Mouse (Mus musculus) heart, postnatal 25 days (tissue): ENCODE results near the gene Cd28. TPM values are rescaled to one million over a fixed set of nuclear protein-coding genes. Genes with fewer than 3 reads are reported as not detected.
"Not testable (repeated sequence)": the region's sequence is repeated elsewhere in the genome, so short reads cannot be mapped to it uniquely, and the experiment has no call there.

Experiments
- DNase-seq: peaks from one replicate; pipeline ENCODE4 v3.0.0; 2022; ENCODE audit warnings: low spot score
- intact Hi-C: fragments of 180-260 bp; cut with DNase I; formaldehyde crosslinking; loops from one replicate; pipeline ENCODE4 v1.15.1; 2025
- total RNA-seq, 2 experiments: library from RNA; stranded (reverse); gene quantifications; 2 replicates each; pipeline ENCODE4 v1.2.3; 2021

Cd28 gene
- total RNA-seq, 2 experiments from 2014 or later, result 8.7 to 10.2 TPM

DNA sequence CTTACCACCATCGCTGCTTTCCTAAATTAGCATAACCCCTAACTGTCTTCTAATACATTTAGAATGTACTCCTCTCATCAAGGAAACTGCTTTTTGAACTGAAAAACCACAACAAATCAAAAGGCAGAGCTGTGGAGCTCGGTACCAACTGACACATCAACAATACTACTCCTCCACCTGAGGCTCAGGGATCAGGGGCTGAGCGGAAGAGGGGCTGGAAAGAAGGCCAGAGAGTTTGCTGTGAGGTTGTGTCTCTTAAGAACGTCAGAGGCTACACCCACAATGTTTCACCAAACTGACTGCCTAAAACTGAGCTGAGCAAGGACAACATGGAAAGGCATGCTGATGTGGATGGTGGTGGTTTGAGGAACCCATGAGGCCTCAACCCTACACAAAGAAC lies 65.1 kb downstream of the Cd28 start:
- intact Hi-C loops, result no loop called here
- no peak for DNase-seq

GRCm38 (mm10) chr1:60793717-60794116 lies 77.1 kb downstream of the Cd28 start:
- intact Hi-C loops, result no loop called here
- DNase-seq, result no peak

GRCm38 (mm10) chr1:60795677-60796205 lies 79.1 kb downstream of the Cd28 start:
- intact Hi-C loops, result no loop called here
- DNase-seq, result no peak

DNA sequence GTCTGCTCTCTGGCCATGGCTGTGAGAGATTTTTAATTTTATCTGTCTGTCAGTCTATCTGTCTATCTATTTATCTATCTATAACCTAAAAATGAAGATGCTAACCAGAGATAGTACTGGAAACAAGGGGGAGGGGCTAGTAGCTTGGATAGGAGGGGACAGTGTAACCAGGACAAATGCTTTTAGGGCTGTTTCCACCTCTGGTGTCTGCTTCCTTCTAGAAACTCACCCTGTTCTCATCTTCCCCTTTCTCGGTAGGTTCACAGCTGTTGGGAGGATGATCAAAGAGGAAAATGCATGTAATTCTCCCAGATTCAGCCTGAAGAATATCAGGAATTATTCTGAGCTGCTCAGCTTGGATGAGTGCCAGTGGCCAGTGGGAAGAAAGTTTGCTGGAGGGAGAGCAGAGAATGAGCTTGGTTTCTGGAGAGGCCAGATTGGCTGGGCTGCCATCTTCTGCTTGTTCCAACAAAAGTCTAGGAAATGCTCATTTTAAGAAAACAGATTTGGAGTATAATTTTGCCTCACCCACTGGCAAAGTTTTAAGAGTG lies 83.3 kb downstream of the Cd28 start:
- intact Hi-C loops, result no loop called here
- DNase-seq, result no peak

DNA sequence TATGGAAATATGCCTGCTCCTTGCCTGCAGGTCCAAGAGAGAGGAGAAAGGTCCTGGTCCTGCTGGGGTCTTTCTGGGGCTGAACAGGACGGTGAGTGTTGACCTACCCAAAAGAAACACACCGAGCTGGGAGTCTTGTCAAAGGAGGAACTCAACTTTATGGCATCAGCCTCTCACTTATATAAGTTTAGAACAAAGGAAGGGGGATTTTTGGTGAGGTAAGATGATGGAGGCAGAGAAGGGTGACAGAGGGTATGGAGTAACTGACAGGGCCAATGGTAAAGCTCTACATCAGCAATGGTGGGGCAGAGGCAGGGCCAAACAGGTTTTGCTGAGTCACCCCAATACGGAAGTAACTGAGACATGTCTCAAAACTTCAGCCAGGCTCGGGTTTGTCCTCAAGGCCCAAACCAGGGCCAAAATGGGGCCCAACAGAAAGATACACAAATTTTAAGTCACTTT lies 84.6 kb downstream of the Cd28 start:
- no peak for DNase-seq
- intact Hi-C loops, result no loop called here

DNA sequence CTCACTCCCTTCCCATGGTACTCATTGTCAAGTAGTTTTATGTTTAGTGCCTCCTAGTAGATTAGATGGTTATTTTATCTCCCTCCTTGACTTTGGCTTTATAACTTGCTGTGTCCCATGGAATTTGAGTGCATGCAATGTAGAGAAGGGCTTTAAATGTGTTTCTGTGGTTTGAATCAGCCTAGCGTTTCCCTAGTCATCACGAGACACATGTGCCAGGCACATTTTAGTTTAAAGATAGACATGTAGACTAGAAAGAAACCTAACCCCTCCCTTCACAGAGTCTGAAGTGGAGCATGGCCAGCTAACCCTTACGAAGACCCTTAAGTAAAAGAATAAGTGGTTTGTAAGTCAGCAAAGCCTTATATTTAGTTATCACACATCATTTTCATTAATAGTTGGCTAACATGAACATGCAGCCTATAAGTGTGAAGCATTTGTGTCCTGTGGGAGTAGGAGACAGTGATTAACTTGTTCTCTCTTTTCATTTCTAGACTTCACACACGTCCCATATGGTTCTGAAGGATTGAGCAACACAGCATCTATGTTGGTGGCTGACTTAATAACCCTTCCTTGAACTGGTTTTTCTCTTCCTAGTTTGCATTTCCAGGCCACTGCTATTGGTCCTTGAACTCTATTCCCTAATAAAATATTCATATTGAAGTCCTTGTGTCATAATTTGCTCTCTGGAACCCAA lies 86.7 kb downstream of the Cd28 start:
- no peak for DNase-seq
- intact Hi-C loops, result no loop called here

DNA sequence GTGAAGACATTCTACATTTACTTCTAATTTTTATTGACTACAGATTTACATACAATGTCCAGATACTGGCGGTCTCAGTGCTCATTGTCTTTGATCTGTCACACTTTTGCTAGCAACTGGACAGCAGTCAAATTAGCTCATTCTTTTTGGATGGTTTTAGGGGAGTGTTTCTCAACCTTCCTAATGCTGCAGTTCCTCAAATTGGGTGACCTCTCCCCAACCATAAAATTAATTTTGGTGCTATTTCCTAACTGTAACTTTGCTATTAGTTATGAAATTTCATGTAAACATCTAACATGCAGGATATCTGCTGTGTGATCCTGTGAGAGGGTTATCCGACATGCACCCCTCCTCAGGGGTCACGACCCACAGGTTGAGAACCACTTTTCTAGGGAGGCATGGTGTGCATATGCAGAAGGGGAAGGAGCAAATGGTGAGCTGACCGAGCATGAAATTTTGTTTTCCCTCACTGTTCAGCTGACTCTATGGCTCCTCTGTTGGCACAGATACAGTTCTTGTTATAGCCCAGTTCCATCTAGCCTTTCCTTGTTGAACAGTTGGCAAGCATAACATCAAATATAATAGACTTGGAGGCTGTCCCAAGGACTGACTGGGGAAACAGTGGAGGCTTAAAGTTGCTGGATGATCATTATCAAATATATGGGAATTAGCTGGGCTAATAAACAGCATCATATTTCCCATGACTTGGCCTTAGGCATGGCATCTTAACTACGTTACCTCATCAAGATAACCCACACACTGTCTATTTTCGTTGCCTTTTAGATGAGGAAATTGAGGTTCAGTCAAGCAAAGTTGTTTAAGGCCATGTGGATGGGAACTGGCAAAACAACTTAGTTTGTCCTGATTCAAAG lies 87.5 kb downstream of the Cd28 start:
- DNase-seq, result no peak
- intact Hi-C loops, result no loop called here

- intact Hi-C loops, result no loop called here
Measured at GRCm38 (mm10) chr1:60805178-60805577, 88.6 kb downstream of the Cd28 start.

GRCm38 (mm10) chr1:60807748-60808147 lies 91.1 kb downstream of the Cd28 start:
- no peak for DNase-seq
- intact Hi-C loops, result no loop called here

More at GRCm38 (mm10) chr1:60805178-60805577, 88.6 kb downstream of the Cd28 start:
- DNase-seq, result no peak

DNA sequence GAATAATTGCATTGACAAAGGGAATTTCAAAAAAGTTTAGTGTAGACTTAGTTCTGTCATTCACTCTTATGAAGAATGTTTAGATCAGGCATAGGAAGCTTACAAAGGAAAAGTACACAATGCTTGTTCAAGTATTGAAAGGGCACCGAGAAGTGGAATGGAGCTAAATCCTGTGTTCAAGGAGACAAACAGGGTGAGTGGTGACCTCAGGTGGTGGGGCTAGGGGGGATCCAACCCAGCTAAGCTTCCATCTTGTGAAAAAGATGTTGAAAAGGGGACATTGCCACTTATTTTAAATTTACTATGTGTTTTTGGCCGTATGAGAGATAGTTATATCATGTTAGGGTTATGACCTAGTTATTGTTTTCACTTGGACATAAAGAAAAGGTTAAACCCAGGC lies 91.9 kb downstream of the Cd28 start:
- intact Hi-C loops, result no loop called here
- DNase-seq, result no peak

GRCm38 (mm10) chr1:60809166-60809565 lies 92.6 kb downstream of the Cd28 start:
- DNase-seq, result no peak
- intact Hi-C loops, result no loop called here

- no peak for DNase-seq
- intact Hi-C loops, result no loop called here
Measured at GRCm38 (mm10) chr1:60810821-60811220, 94.2 kb downstream of the Cd28 start.

GRCm38 (mm10) chr1:60811998-60812397 lies 95.4 kb downstream of the Cd28 start:
- no peak for DNase-seq
- intact Hi-C loops, result no loop called here

- intact Hi-C loops, result no loop called here
- DNase-seq, result no peak
Measured at GRCm38 (mm10) chr1:60813411-60813810, 96.8 kb downstream of the Cd28 start.

DNA sequence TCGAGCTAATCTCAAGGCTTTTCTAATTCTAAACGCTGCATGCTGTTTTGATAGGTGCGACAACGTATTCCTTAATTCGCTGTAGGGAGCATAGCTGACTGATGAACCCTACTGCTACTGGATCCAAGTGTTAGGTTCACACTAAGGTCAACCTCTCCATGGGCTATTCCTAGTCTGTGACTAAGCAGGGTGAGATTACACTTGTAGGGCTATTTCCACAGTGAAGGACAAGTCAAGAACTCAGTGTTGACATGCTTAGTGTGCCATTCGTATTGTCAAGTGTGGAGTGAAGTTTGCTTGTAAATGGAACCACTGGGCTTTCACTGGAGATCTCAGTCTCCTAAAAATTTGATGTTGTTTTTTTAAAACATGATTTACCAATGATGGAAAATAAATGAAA lies 99.3 kb downstream of the Cd28 start:
- DNase-seq, result no peak
- intact Hi-C loops, result loop anchor here (2.0 to 5.0 kb wide), 2 partner anchors 36 to 207 kb away; no protein-coding TSS in a partner anchor

DNA sequence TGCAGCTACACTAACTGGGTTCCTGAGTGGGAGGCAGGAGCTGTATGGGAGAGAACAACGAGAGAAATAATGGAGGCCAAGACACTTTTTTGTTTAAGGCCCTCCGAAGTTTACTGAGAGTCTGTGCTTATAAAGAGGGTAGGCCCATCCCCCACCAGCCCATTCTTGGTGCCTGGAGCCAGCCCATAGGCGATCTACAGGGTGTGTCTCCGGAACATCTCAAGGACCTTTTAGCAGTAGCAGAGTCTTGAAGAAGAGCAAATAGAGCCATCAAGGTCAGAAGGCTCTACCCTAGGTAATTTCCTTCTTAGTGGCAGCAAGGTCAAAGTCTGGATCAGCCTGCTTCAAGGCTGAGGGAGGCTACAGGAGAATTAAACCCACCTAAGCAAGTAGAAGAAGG lies 101.9 kb downstream of the Cd28 start:
- not testable (repeated sequence) for DNase-seq
- intact Hi-C loops, result loop anchor here (5.0 kb wide), 1 partner anchor 34 kb away; no protein-coding TSS in a partner anchor

- no peak for DNase-seq
- intact Hi-C loops, result loop anchor here (5.0 kb wide), 1 partner anchor 32 kb away; no protein-coding TSS in a partner anchor
Measured at GRCm38 (mm10) chr1:60819993-60820392, 103.4 kb downstream of the Cd28 start.

- DNase-seq, result no peak
- intact Hi-C loops, result no loop called here
Measured at GRCm38 (mm10) chr1:60820981-60821380, 104.4 kb downstream of the Cd28 start.

DNA sequence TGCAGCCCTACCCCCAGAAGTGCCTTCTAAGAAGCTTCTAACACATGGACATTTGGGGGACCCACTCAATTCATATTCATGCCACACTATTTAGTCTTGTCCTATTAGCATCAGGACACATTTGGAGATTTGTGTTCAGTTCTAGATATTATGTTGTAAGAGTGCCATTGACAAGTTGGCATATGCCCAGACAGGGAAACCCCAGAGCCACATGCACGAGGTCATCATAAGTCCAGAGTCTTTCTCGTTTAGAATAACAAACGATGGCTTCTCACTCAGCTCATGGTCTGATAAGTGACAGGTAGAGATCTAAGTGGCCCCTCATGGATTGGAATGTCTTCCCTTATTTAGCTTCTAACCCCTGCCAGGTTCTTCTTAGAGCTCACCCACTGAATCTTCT lies 105.0 kb downstream of the Cd28 start:
- intact Hi-C loops, result no loop called here
- no peak for DNase-seq
